Comparison of ENCODE assay signal across 18 mouse cellular contexts in genomic region chr4:43920602-43921001, GRCm38 (mm10). TPM values are rescaled to one million over a fixed set of nuclear protein-coding genes. Genes with fewer than 3 reads are reported as not detected.
A peak's percentile ranks its signal among the peaks of the same experiment; 100 is the strongest.
DNase-seq lines count a peak whose midpoint lies in the region; ATAC-seq and TF ChIP-seq lines count a peak whose summit lies in the region.
"Had no signal": no experiment of that assay in that cellular context is flagged by ENCODE, and none has a peak within 500 bp of the region (broad histone marks: within the 10 kb centered on the region; RNA-seq: fewer than 3 reads in every experiment).

No protein-coding gene starts in this region.

- peaks cover 3% of the 10 kb centered on the region for H3K36me3 ChIP-seq in hindbrain, postnatal 0 days (ENCODE audit: insufficient read depth, low read length)
- H3K36me3 ChIP-seq in hindbrain, embryonic 14.5 days (replicated peaks; ENCODE audit: control insufficient read depth, insufficient read depth) = peaks cover 51% of the 10 kb centered on the region
- H3K36me3 ChIP-seq in lung, embryonic 14.5 days (ENCODE audit: insufficient read depth) = peaks cover 19% of the 10 kb centered on the region; the same call in 1 of the 2 replicates
- H3K36me3 ChIP-seq in forebrain, embryonic 14.5 days (ENCODE audit: control insufficient read depth, insufficient read depth, low read length) = peaks cover 24% of the 10 kb centered on the region
- H3K36me3 ChIP-seq: liver, embryonic 13.5 days had no signal

- H3K27ac ChIP-seq in hindbrain, postnatal 0 days = no peak overlapping the region
- H3K27ac ChIP-seq in hindbrain, embryonic 14.5 days = no peak overlapping the region
- H3K27ac ChIP-seq in lung, embryonic 14.5 days (ENCODE audit: low read depth) = no peak overlapping the region
- no peak overlapping the region for H3K27ac ChIP-seq in forebrain, embryonic 14.5 days (ENCODE audit: low read depth, low read length)
- H3K27ac ChIP-seq: hindbrain, embryonic 15.5 days; liver, embryonic 13.5 days had no signal

- ATAC-seq in hindbrain, postnatal 0 days = no peak
- no peak for ATAC-seq in hindbrain, embryonic 14.5 days (ENCODE audit: low FRiP score)
- ATAC-seq in lung, embryonic 14.5 days (ENCODE audit: insufficient read depth) = no peak
- ATAC-seq in forebrain, embryonic 14.5 days = no peak

- H3K27me3 ChIP-seq in hindbrain, postnatal 0 days (ENCODE audit: insufficient read depth, low read length) = no peaks in the 10 kb centered on the region
- H3K27me3 ChIP-seq in hindbrain, embryonic 14.5 days (ENCODE audit: control insufficient read depth, insufficient read depth, low read length) = no peaks in the 10 kb centered on the region
- H3K27me3 ChIP-seq in lung, embryonic 14.5 days (ENCODE audit: insufficient read depth, low read length) = no peaks in the 10 kb centered on the region
- H3K27me3 ChIP-seq in forebrain, embryonic 14.5 days (replicated peaks; ENCODE audit: control insufficient read depth, insufficient read depth, low read length) = no peaks in the 10 kb centered on the region
- H3K27me3 ChIP-seq: hindbrain, embryonic 15.5 days; liver, embryonic 13.5 days had no signal

- H3K4me3 ChIP-seq in hindbrain, postnatal 0 days (ENCODE audit: low read length) = no peak overlapping the region
- no peak overlapping the region for H3K4me3 ChIP-seq in hindbrain, embryonic 14.5 days (replicated peaks; ENCODE audit: low read length)
- H3K4me3 ChIP-seq in lung, embryonic 14.5 days (ENCODE audit: low read depth, low read length) = no peak overlapping the region
- no peak overlapping the region for H3K4me3 ChIP-seq in forebrain, embryonic 14.5 days (ENCODE audit: low read depth, low read length)
- H3K4me3 ChIP-seq: hindbrain, embryonic 15.5 days; liver, embryonic 13.5 days had no signal

- no peak overlapping the region for H3K4me2 ChIP-seq in hindbrain, postnatal 0 days (ENCODE audit: low read depth, low read length)
- H3K4me2 ChIP-seq in hindbrain, embryonic 14.5 days (replicated peaks) = no peak overlapping the region
- H3K4me2 ChIP-seq in lung, embryonic 14.5 days = no peak overlapping the region
- H3K4me2 ChIP-seq in forebrain, embryonic 14.5 days (ENCODE audit: low read length) = no peak overlapping the region
- H3K4me2 ChIP-seq: heart, embryonic 11.5 days; hindbrain, embryonic 15.5 days; liver, embryonic 13.5 days had no signal

- DNase-seq in hindbrain, postnatal 0 days (ENCODE audit: low spot score) = no peak
- DNase-seq in hindbrain, embryonic 14.5 days (ENCODE audit: low spot score) = no peak
- no peak for DNase-seq in lung, embryonic 14.5 days
- no peak for DNase-seq in lung, postnatal 14 days
- peak; percentile 43 for DNase-seq in ES-CJ7 (ENCODE audit: low read depth, low spot score)
- peak; percentile 8 for DNase-seq in c-Kit-positive CD71-positive TER-119-negative erythroid progenitor cells, embryonic 14.5 days (ENCODE audit: low read depth)
- no peak for DNase-seq in forebrain, embryonic 14.5 days (ENCODE audit: low spot score)
- DNase-seq: adrenal gland, postnatal 36 days; cerebellum, adult 9-11 months; gastrocnemius, postnatal 25 days; heart, postnatal 14 days; kidney, adult 18-20 months; kidney, postnatal 4 days; left cerebral cortex, postnatal 4 days; liver, embryonic 13.5 days; lung, postnatal 36 days had no signal

- 96% methylated on average over 1 of the region's 1 CpGs for WGBS in hindbrain, postnatal 0 days
- WGBS in hindbrain, embryonic 14.5 days = 90% methylated on average over 1 of the region's 1 CpGs
- 89% methylated on average over 1 of the region's 1 CpGs for WGBS in lung, embryonic 14.5 days
- WGBS in forebrain, embryonic 14.5 days = 85% methylated on average over 1 of the region's 1 CpGs

- H3K4me1 ChIP-seq in hindbrain, postnatal 0 days (ENCODE audit: insufficient read depth, low read length) = no peaks in the 10 kb centered on the region
- no peaks in the 10 kb centered on the region for H3K4me1 ChIP-seq in hindbrain, embryonic 14.5 days (replicated peaks; ENCODE audit: control insufficient read depth, insufficient read depth, low read length)
- no peaks in the 10 kb centered on the region for H3K4me1 ChIP-seq in lung, embryonic 14.5 days (ENCODE audit: insufficient read depth)
- no peaks in the 10 kb centered on the region for H3K4me1 ChIP-seq in forebrain, embryonic 14.5 days (ENCODE audit: control insufficient read depth, insufficient read depth, low read length)
- H3K4me1 ChIP-seq: hindbrain, embryonic 15.5 days; liver, embryonic 13.5 days had no signal

- no peaks in the 10 kb centered on the region for H3K9me3 ChIP-seq in hindbrain, postnatal 0 days (ENCODE audit: low read length)
- H3K9me3 ChIP-seq in hindbrain, embryonic 14.5 days (ENCODE audit: control insufficient read depth, low read length) = no peaks in the 10 kb centered on the region
- H3K9me3 ChIP-seq in lung, embryonic 14.5 days (ENCODE audit: low read depth, low read length) = no peaks in the 10 kb centered on the region
- H3K9me3 ChIP-seq in forebrain, embryonic 14.5 days (replicated peaks; ENCODE audit: control insufficient read depth, low read length) = no peaks in the 10 kb centered on the region
- H3K9me3 ChIP-seq: hindbrain, embryonic 15.5 days; liver, embryonic 13.5 days had no signal

- peak; percentile 27 for TF ChIP-seq CTCF in hindbrain, postnatal 0 days (IDR thresholded peaks at IDR 0.05; ENCODE audit: low read depth)
- TF ChIP-seq CTCF in lung, embryonic 14.5 days (IDR thresholded peaks at IDR 0.05; ENCODE audit: low read depth) = peak; percentile 40

- no peak overlapping the region for H3K9ac ChIP-seq in hindbrain, postnatal 0 days (replicated peaks; ENCODE audit: low read length)
- H3K9ac ChIP-seq in hindbrain, embryonic 14.5 days = no peak overlapping the region
- no peak overlapping the region for H3K9ac ChIP-seq in lung, embryonic 14.5 days
- no peak overlapping the region for H3K9ac ChIP-seq in forebrain, embryonic 14.5 days (ENCODE audit: low read length)
- H3K9ac ChIP-seq: hindbrain, embryonic 15.5 days; liver, embryonic 13.5 days had no signal

RNA-seq across cellular contexts. Expression of gene Glipr2, which starts 36.6 kb away (rescaled TPM):
- 24.9 and 27.8 TPM in 2 replicates for total RNA-seq in hindbrain, postnatal 0 days (2014; rRNA removed)
- polyA plus RNA-seq in hindbrain, postnatal 0 days (2015; fragmentation: Nextera tagmentation; extraction: Ambion mirVana) = 21.0 and 23.4 TPM in 2 replicates
- 41.4 and 43.3 TPM in 2 replicates for polyA plus RNA-seq in hindbrain, embryonic 14.5 days (2014; fragmentation: Nextera tagmentation; extraction: Ambion mirVana)
- polyA plus RNA-seq in lung, embryonic 14.5 days (2014; fragmentation: Nextera tagmentation; extraction: Ambion mirVana) = 77.4 and 82.8 TPM in 2 replicates
- polyA plus RNA-seq in forebrain, embryonic 14.5 days (2014; fragmentation: Nextera tagmentation; extraction: Ambion mirVana) = 37.0 and 41.8 TPM in 2 replicates

RNA-seq across cellular contexts. Expression of gene Reck, which starts 45.3 kb away (rescaled TPM):
- total RNA-seq in hindbrain, postnatal 0 days (2014; rRNA removed) = 4.0 and 6.1 TPM in 2 replicates
- 3.4 and 4.0 TPM in 2 replicates for polyA plus RNA-seq in hindbrain, postnatal 0 days (2015; fragmentation: Nextera tagmentation; extraction: Ambion mirVana)
- polyA plus RNA-seq in hindbrain, embryonic 14.5 days (2014; fragmentation: Nextera tagmentation; extraction: Ambion mirVana) = 6.2 and 7.3 TPM in 2 replicates
- polyA plus RNA-seq in lung, embryonic 14.5 days (2014; fragmentation: Nextera tagmentation; extraction: Ambion mirVana) = 27.9 and 29.5 TPM in 2 replicates
- polyA plus RNA-seq in forebrain, embryonic 14.5 days (2014; fragmentation: Nextera tagmentation; extraction: Ambion mirVana) = 4.7 and 5.8 TPM in 2 replicates

Comparison
In these comparisons a context has a peak if more than half of its experiments do, and no peak if none do; other contexts are left out.
1. DNase-seq: peak in ES-CJ7 (single experiment) and c-Kit-positive CD71-positive TER-119-negative erythroid progenitor cells, embryonic 14.5 days (single experiment); none in hindbrain, postnatal 0 days (single experiment), hindbrain, embryonic 14.5 days (single experiment), lung, embryonic 14.5 days (single experiment), lung, postnatal 14 days (single experiment) and forebrain, embryonic 14.5 days (single experiment).